Mouse (Mus musculus): ENCODE data around the gene Gabrb2. TPM values are rescaled to one million over a fixed set of nuclear protein-coding genes. Genes with fewer than 3 reads are reported as not detected.

Gene Gabrb2
- total RNA-seq, 2 experiments from 2014 or later: 0.43 to 0.57 TPM

DNA sequence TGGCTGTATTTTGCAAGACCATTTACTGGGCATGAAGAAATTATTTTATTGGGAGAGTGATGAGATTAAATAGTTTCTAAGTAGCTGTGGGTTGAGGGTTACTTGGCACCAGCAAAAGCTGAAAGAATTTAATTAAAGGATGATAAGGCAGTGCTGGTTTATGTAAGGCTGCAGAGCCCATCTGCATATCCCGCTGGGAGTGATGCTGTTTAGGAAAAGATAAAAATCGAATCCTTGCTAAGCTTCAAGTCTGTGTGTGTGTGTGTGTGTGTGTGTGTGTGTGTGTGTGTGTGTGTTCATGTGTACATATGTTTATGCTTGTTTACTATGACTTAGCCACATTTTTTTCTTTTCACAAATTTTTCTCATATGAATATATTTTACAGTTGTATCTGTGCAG is 113.0 kb downstream of the Gabrb2 start:
- DNase-seq (ENCODE audit: low spot score): no peak

DNA sequence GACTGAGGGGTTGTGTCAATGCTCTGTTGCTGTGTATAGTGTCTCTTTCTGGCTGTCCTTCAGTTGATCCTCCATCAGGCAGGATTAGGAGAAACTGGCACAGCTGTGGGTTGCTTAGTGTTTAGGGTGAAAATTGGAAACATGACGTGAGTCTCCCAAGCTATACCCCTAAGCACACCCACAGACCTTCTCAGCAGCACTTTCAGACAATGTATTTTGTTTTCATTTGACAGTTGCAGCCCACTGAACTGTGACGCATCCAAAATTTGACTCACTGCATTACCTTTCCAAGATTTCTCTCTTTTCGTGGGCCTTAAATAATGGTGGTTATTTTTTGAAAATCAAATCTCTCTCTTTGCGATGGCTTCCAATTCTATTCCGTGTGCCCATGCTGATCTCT is 115.7 kb downstream of the Gabrb2 start:
- no peak for DNase-seq (ENCODE audit: low spot score)

DNA sequence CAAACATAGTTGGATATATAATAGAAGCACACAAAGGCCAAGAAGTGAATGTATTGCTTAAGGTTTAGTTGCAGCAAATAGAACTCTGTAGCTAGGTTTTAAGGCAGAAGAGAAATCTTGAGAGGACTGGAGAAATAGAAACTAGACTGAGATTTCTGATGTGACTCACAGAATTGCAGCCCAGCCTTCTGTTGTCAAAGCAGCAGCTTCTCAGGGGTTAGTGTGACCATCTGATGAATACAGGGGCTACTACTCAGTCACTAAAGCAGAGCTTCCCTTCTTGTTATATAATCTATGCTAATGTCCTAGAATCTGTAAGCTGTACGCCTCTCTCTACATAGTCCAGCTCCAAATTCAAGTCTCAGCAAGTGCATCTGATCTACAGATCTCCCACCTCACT is 116.3 kb downstream of the Gabrb2 start:
- no peak for DNase-seq (ENCODE audit: low spot score)

DNA sequence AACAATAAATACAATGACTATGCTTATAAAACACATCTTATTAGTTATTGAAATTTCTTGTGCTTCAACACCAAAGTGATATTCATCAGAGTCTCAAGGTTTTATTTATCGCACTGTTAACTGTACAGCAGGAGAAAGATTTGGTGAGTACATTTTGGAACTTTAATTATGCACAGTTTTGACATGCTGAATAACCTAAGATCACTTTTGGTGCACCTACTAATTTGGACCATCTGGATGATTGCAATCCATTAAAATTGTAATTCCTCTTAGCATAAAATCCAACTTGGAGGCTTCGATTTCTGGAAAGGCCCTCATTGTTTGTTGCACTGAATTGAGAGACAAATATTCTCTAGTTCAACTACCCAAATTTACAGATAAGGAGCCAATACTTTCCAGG is 123.3 kb downstream of the Gabrb2 start:
- no peak for DNase-seq (ENCODE audit: low spot score)

DNA sequence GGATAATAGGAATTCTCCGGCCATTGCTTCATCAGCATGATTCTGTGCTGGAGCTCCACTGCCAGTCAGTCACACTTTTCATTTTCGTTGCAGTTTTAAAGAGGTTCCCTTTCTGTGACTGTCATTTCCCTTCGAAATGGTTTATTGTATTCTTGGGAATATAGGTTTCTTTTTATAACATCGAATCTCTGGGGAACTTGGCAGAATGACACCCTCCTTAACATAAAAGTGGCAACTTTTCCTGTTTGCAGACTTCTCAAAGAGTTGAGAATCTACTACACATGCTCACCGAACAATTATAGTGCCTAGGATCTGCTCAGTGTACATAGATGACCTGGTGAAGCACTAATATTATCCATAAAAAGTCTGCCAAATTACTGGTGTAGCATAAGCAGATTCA is 146.5 kb downstream of the Gabrb2 start:
- no peak for DNase-seq (ENCODE audit: low spot score)

DNA sequence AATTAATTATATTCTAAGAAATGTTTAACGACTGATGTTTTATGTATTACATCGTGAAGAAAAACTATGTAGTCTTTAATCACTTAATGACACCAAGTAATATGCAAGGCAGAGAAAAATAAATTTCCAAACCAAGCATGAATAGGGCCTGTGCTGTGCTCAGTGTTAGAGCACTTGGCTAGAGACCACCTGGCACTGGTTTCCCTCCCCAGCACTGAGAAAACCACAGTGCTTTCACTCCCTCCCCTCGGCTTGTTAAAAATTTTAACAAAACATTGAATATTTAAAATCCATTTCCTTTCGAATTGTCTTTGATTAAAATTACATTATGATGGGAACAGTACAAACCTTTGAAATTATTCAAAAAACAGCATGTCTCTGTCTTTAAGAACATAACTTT is 151.9 kb downstream of the Gabrb2 start:
- no peak for DNase-seq (ENCODE audit: low spot score)

DNA sequence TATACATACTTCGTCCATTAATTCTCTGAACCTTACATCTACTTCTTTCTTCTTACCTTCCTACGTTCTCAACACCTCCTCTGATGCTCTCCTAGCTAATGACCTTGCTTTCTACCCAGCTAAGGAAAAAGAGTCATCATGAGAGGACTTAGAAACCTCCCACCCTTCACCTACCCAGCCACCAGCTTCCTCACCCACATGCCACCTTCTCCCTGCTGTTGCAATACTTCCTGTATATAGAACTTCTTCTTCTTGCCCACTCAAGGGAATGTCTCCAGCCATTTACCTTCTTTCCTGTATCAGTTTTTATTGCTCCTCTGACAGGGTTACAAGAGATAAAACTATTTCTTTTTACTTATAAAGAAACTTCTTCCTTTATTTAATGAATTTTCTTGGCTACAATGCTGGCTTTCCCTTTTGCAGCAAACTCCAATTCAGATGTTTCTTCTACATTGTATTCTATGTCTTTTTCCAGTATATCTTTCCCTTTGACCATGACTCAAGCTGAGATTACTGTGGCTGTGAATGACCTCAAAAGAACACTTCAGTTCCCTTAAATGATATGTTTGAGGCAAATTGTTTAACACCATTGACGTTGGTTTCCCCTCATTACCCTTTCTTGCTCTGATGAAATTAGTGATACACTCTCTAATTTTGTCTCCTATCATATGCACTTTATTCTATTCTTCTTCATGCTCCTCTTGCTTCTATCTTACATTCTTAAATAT is 155.8 kb downstream of the Gabrb2 start:
- DNase-seq (ENCODE audit: low spot score): no peak

DNA sequence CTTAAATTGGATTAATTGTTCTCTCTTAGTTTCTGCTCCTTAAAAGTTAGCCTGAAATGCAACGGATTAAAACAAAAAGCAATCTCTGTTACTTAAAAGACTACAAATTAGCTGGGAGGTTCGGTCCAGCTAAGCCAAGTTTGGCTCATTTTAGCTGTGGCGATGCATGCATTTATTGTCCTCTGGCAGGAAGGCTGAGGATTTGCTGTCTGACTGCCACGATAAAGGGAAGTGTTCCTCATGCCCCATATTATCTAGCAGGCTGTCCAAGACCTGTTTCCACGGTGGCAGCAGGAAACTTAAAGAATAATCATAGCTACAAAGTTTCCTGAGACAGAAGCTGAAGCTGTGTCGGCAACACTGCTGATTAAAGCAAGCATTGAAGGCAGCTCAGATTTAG is 160.2 kb downstream of the Gabrb2 start:
- no peak for DNase-seq (ENCODE audit: low spot score)

DNA sequence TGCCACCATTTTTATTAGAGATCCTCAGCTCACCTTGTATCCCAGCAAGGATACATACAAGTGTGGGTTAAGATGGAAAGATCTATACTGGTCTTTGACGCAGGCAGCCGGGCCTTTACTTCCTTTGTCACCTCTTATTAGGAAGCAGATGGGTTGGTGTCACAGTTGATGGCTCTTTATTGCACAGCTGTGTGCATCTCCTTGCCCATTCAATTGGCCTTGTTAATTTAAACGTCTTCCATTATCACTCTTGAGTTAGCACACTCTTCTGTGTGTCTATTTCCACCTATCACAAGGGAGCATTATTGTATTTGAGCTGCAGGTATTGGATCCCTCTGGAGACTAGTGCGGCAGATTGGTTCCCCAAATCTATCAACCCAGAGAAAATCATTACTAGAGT is 161.6 kb downstream of the Gabrb2 start:
- no peak for DNase-seq (ENCODE audit: low spot score)

DNA sequence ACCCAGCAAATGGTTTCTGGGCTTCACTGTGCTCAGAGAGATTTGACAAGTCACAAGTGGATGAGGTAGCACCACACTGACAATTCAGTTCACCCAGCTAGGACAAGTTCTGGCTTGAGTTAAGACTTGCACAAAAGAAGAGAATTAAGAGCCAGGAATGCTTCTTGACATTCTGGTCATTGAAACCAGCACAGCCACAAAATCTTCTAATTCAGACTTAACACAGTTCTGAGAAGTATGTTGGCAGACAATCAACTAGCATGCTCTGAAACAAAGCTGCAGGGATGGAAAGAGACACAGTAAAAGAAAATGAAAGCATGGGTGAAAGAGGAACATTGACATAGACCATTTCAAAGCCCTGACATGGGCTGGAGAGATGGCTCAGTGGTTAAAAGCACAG is 162.2 kb downstream of the Gabrb2 start:
- DNase-seq (ENCODE audit: low spot score): no peak

DNA sequence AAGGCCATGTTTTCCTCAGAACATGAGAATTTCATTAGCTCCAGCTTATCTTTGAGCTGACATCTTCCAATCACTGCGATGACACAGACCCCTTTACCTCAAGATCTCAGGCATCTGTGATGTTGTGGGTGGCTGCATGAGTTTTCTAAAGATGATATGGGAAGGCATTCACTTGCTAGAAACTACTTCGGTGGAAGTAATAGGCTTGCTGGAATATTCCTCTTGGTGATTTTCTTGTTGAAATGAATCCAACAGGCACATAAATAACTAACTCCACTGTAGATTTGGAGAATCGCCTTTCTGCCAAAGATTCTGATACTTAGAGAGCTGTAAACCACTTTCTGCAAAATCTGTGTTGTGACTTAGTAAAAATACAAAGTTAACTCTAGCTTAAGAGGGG is 172.9 kb downstream of the Gabrb2 start:
- no peak for DNase-seq (ENCODE audit: low spot score)

DNA sequence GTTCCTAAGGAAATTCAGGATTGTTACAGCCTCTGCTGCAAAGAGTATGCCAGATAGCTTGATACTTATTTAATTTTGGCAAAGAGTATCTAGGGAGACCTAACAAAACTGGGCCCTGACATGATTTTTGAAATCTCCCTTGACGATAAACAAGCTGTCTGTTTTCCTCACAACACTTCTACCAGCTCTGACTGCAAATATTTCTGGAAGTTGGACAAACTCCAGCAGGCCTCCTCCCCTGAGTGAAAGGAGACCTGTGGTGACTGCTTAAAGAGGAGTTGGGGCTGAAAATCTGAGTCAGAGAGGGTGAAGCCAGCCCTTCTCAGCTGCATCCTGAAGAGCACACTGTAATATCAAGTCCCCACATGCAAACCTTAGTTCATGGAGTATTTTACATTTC is 186.7 kb downstream of the Gabrb2 start:
- peak; percentile 57 for DNase-seq (ENCODE audit: low spot score)

DNA sequence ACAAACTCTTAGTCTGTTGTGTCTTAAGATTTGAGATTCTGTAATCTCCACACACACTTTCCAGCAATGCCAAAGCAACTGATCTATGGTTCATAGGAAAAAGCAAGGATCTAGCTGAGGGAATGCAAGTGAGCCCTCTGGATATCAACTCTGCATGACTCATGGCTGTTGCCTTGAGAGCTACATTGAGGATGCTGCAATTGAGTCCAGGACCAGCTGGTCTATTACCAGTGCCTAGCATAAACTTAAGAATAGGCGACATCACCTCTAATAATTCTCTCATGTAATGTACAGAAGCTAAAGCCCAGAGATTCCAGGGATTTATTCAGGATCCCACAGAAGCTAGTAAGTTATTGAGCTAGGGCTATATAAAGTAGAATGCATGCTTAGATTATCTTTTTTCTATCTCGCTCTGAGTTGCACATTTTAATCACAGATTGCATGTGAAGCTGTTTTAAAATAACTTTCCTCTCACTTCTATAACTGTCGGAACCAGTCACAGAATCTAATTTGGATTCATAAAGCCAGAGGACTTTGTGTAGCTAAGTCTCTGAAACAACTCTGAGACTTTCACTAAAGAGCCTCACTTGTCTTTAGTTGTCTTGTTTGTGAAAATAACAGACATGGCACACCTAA is 189.7 kb downstream of the Gabrb2 start:
- no peak for DNase-seq (ENCODE audit: low spot score)

DNA sequence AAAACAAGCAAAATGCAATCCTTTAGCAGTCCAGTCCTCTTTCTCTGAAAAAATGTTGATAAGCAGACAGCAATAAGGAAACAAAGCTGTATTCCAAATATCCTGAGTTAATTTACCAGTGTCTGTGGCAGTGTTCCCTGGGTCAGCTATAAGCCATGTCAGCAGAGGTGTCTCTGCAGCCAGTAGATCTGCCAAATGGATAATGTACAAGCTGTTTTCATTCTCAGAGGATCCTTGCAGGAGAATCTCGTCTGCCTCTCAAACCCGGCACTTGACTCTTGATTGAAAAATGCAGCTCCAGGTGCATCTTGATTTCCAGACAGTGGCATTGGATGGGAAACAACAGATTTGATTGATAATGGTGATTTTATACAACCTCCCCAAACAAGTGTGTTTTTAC is 198.6 kb downstream of the Gabrb2 start:
- DNase-seq (ENCODE audit: low spot score): no peak

DNA sequence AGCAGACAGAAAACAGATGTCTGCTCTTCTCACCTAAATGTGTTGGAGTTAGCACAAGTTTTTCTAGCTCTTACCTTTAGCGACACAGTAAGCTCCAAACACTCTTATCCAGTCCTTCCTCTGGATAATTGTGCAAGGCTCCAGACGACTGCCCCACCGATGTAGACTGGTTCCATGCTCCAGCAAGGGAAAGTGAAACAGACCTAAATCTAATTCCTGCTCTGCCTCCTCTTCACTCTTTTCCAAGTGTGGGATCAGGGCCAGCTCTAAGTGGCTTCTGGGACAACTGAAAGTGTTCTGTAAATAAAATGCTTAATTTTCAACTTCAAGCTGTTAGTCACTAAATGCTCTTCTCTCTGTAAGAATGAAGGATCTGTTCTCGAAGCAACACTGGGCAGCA is 201.6 kb downstream of the Gabrb2 start:
- DNase-seq (ENCODE audit: low spot score): no peak

DNA sequence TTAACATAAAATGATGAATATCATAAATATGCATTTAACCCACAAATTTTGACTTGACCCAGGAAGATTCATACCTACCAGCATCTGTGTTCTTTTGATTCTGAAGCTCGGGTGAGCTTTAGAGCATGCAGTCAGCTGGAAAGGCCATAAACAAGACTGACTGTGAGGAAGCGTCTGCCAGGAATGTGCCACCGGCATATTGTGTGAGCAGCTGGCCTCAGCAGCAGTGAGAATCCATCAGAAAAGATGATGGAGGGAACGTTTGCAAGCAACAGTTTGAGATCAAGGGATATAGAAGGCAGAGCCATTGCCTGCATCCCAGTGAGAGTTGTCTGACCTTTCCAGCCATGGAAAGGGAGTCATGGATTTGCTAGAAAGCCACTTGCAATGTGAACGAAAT is 230.6 kb downstream of the Gabrb2 start:
- no peak for DNase-seq (ENCODE audit: low spot score)

DNA sequence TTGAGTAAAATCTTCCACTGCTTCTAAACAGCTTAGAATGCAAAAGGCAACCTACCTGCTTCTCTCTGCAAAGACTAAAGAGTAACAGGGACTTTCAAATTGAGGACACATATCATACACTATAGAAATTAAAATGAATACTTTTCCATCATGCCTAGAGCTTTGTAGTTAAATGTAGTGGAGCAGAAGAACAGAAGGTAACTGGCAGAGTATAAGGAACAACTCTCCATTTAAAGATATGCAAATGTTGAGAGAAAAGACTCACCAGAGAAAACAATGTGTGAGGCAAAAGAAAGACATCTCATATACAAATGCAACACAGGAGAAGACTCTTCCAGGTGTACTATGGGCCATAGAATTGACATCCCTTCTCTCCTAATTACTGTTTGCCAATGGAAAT is 232.0 kb downstream of the Gabrb2 start:
- DNase-seq (ENCODE audit: low spot score): no peak

DNA sequence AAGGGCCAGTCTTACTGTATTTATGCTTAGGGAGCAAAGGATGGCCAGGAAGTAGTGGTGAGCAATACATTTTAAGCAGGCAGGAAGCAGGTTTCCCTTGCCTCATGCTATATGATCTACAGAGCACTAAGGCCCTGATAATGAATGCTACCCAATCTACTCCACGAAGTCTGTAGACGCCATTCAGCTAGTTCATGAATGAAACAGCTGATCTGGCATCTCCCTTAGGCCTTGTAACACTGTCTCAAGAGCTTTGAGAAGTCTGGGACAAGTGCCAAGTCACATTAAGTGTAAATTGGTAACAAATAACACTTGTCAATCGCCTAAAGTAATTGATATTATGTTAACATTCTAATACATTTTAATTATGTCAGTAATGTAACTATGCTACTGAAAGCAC is 234.6 kb downstream of the Gabrb2 start:
- no peak for DNase-seq (ENCODE audit: low spot score)

DNA sequence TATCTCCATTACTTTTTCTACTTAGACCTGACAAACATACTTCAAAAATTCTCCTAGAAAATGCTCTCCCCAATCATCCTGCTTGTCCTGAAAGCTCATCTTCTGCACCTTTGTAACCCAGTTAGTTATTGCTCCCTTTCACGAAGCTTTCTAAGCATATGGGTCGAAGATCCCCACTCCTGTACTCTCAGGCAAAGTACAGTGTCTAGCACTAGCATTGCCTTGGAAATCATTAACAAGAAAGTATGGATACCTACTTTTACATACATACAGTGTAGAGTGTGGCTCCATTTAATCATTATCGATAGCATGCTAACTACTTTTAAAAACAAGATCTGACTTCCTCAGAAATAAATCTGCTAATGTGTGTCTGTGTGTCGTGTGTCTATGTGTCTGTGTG is 249.1 kb downstream of the Gabrb2 start:
- DNase-seq (ENCODE audit: low spot score): no peak

Data from gastrocnemius, adult 18-20 months (tissue).